Mouse (Mus musculus) heart, embryonic 14.5 days (tissue): ENCODE measurements around the gene Tnfrsf14. TPM values are rescaled to one million over a fixed set of nuclear protein-coding genes. Genes with fewer than 3 reads are reported as not detected.

Source experiments
- ATAC-seq: fragments of 200-750 bp; cut with Nextera tagmentation; 2 replicates; pipeline ENCODE4 v1.8.0; 2017; ENCODE audit warnings: low read depth, moderate TSS enrichment; ENCODE audit not compliant: insufficient number of reproducible peaks, insufficient read depth, low FRiP score
- H3K27ac ChIP-seq, 2 experiments: fragments of 200-500 bp in 1 of 2; fragments of 300-500 bp in 1 of 2; sonication (generic) in 1 of 2; replicated peaks in 1 of 2; 2 replicates each; pipeline ENCODE4 v1.5.1; 2012 to 2014; ENCODE audit warnings: low read depth in 2 of 2, low read length in 2 of 2, control low read depth in 1 of 2, mild to moderate bottlenecking in 1 of 2, mixed read lengths in 1 of 2; ENCODE audit not compliant: control insufficient read depth in 1 of 2, insufficient read depth in 1 of 2
- H3K27me3 ChIP-seq: fragments of 300-500 bp; sonication (generic); 2 replicates; pipeline ENCODE4 v1.6.1; 2014; ENCODE audit warnings: mild to moderate bottlenecking, low read length, control low read depth; ENCODE audit not compliant: control insufficient read depth, insufficient read depth
- H3K36me3 ChIP-seq: fragments of 300-500 bp; sonication (generic); 2 replicates; pipeline ENCODE4 v1.6.1; 2014; ENCODE audit warnings: mild to moderate bottlenecking, control low read depth, low read length, mixed read lengths; ENCODE audit not compliant: control insufficient read depth, insufficient read depth
- H3K4me1 ChIP-seq, 2 experiments: fragments of 200-500 bp in 1 of 2; fragments of 300-500 bp in 1 of 2; sonication (generic) in 1 of 2; 2 replicates each; pipeline ENCODE4 v1.6.1; 2012 to 2014; ENCODE audit warnings: low read length in 2 of 2, control low read depth in 1 of 2, mixed read lengths in 1 of 2; ENCODE audit not compliant: control insufficient read depth in 2 of 2, insufficient read depth in 2 of 2
- H3K4me2 ChIP-seq: fragments of 300-500 bp; sonication (generic); 2 replicates; pipeline ENCODE4 v1.6.1; 2014; ENCODE audit warnings: mild to moderate bottlenecking, low read length
- H3K4me3 ChIP-seq, 2 experiments: fragments of 200-500 bp in 1 of 2; fragments of 300-500 bp in 1 of 2; sonication (generic) in 1 of 2; 2 replicates each; pipeline ENCODE4 v1.5.1; 2012 to 2014; ENCODE audit warnings: low read length in 2 of 2, mild to moderate bottlenecking in 2 of 2, control low read depth in 1 of 2, low read depth in 1 of 2, moderate library complexity in 1 of 2; ENCODE audit not compliant: control insufficient read depth in 1 of 2, insufficient read depth in 1 of 2
- H3K9ac ChIP-seq: fragments of 300-500 bp; sonication (generic); 2 replicates; pipeline ENCODE4 v1.6.1; 2014; ENCODE audit warnings: mild to moderate bottlenecking, low read length
- H3K9me3 ChIP-seq: fragments of 300-500 bp; sonication (generic); 2 replicates; pipeline ENCODE4 v1.6.1; 2016; ENCODE audit warnings: low read length, control low read depth; ENCODE audit not compliant: control insufficient read depth
- WGBS: fragments of 180-500 bp; shearing (Covaris S2); extraction: QIAGEN DNeasy Blood & Tissue Kit; methylation state at CpG from one replicate; pipeline ENCODE4 v1.1.7; 2014; 5-methylcytosine and 5-hydroxymethylcytosine counted together
- polyA plus RNA-seq: library from polyadenylated mRNA; unstranded; fragments of >200 nt; fragmentation: Nextera tagmentation; extraction: Ambion mirVana; gene quantifications from 2 replicates; pipeline ENCODE4 v1.2.1, GENCODE M21; 2014

Gene Tnfrsf14
- polyA plus RNA-seq, 1 experiment from 2014 or later = 0.46 TPM

- peak overlapping the region; percentile 15 to 30; a peak in 2 of 4 replicates for H3K4me3 ChIP-seq
- ATAC-seq = peak; percentile 86
- peak overlapping the region; percentile 27 for H3K9ac ChIP-seq
- H3K27ac ChIP-seq = 0 out of 4 replicates have a peak overlapping the region, but pooled peaks of 1 of the 2 experiments have one; percentile 14
- peak overlapping the region; percentile 52 for H3K4me2 ChIP-seq
- no peaks in the 10 kb centered on the region for H3K36me3 ChIP-seq
- no peaks in the 10 kb centered on the region for H3K9me3 ChIP-seq
- H3K4me1 ChIP-seq = peaks cover 3 to 5% of the 10 kb centered on the region in 2 experiments; a peak in 1 of 4 replicates
- peaks cover 30% of the 10 kb centered on the region for H3K27me3 ChIP-seq
- 1% methylated on average over 8 of the region's 8 CpGs for WGBS
Observed at GRCm38 (mm10) chr4:154946319-154946718, 18.0 kb upstream of the Tnfrsf14 start.

- Histone ChIP-seq H3K4me3 (no peak overlapping the region), H3K27me3 (peaks cover 12% of the 10 kb centered on the region), H3K9ac (no peak overlapping the region), H3K9me3 (no peaks in the 10 kb centered on the region), H3K36me3 (no peaks in the 10 kb centered on the region), H3K4me1 (peaks cover 3 to 5% of the 10 kb centered on the region in 2 experiments; a peak in 1 of 4 replicates), H3K4me2 (no peak overlapping the region), H3K27ac (no peak overlapping the region)
- 23% methylated on average over 2 of the region's 2 CpGs for WGBS
- ATAC-seq = peak; percentile 51
Observed at GRCm38 (mm10) chr4:154944121-154944590, 15.8 kb upstream of the Tnfrsf14 start.

GRCm38 (mm10) chr4:154943323-154944039 is 15.1 kb upstream of the Tnfrsf14 start:
- Histone ChIP-seq H3K9ac (no peak overlapping the region), H3K27ac (no peak overlapping the region), H3K9me3 (no peaks in the 10 kb centered on the region), H3K4me1 (peaks cover 3 to 5% of the 10 kb centered on the region in 2 experiments; a peak in 1 of 4 replicates), H3K27me3 (peaks cover 5% of the 10 kb centered on the region), H3K4me2 (no peak overlapping the region), H3K36me3 (no peaks in the 10 kb centered on the region), H3K4me3 (no peak overlapping the region)
- WGBS = 65% methylated on average over 6 of the region's 6 CpGs
- ATAC-seq = no peak

GRCm38 (mm10) chr4:154942632-154943322 is 14.4 kb upstream of the Tnfrsf14 start:
- no peak for ATAC-seq
- WGBS = 76% methylated on average over 10 of the region's 10 CpGs
- Histone ChIP-seq H3K4me1 (peaks cover 3 to 5% of the 10 kb centered on the region in 2 experiments; a peak in 1 of 4 replicates), H3K27ac (no peak overlapping the region), H3K36me3 (no peaks in the 10 kb centered on the region), H3K9ac (no peak overlapping the region), H3K9me3 (no peaks in the 10 kb centered on the region), H3K4me3 (no peak overlapping the region), H3K4me2 (no peak overlapping the region), H3K27me3 (no peaks in the 10 kb centered on the region)

- no peaks in the 10 kb centered on the region for H3K27me3 ChIP-seq
- H3K4me3 ChIP-seq = no peak overlapping the region
- H3K9me3 ChIP-seq = no peaks in the 10 kb centered on the region
- no peaks in the 10 kb centered on the region for H3K36me3 ChIP-seq
- H3K4me1 ChIP-seq = peaks cover 3 to 5% of the 10 kb centered on the region in 2 experiments; a peak in 1 of 4 replicates
- no peak overlapping the region for H3K27ac ChIP-seq
- H3K9ac ChIP-seq = no peak overlapping the region
- no peak for ATAC-seq
- H3K4me2 ChIP-seq = no peak overlapping the region
- 82% methylated on average over 5 of the region's 5 CpGs for WGBS
Observed at GRCm38 (mm10) chr4:154941831-154942230, 13.5 kb upstream of the Tnfrsf14 start.

GRCm38 (mm10) chr4:154940156-154940555 is 11.8 kb upstream of the Tnfrsf14 start:
- Histone ChIP-seq H3K9ac (no peak overlapping the region), H3K4me1 (no peaks in the 10 kb centered on the region), H3K4me2 (no peak overlapping the region), H3K36me3 (no peaks in the 10 kb centered on the region), H3K9me3 (no peaks in the 10 kb centered on the region), H3K27ac (no peak overlapping the region), H3K27me3 (no peaks in the 10 kb centered on the region), H3K4me3 (no peak overlapping the region)
- 81% methylated on average over 2 of the region's 2 CpGs for WGBS
- ATAC-seq = no peak

GRCm38 (mm10) chr4:154937746-154938145 is 9.4 kb upstream of the Tnfrsf14 start:
- peaks cover 6% of the 10 kb centered on the region; the same call in 1 of the 2 replicates for H3K27me3 ChIP-seq
- H3K4me1 ChIP-seq = no peaks in the 10 kb centered on the region
- WGBS = 54% methylated on average over 1 of the region's 1 CpGs
- no peak overlapping the region for H3K27ac ChIP-seq
- ATAC-seq = no peak
- H3K9ac ChIP-seq = no peak overlapping the region
- no peak overlapping the region for H3K4me2 ChIP-seq
- H3K36me3 ChIP-seq = no peaks in the 10 kb centered on the region
- H3K9me3 ChIP-seq = no peaks in the 10 kb centered on the region
- no peak overlapping the region for H3K4me3 ChIP-seq
